Mouse (Mus musculus): ENCODE measurements around the gene Pde4a. TPM values are rescaled to one million over a fixed set of nuclear protein-coding genes. Genes with fewer than 3 reads are reported as not detected.

The Pde4a gene
- polyA plus RNA-seq, 1 experiment from 2014 or later = 18.9 TPM

DNA sequence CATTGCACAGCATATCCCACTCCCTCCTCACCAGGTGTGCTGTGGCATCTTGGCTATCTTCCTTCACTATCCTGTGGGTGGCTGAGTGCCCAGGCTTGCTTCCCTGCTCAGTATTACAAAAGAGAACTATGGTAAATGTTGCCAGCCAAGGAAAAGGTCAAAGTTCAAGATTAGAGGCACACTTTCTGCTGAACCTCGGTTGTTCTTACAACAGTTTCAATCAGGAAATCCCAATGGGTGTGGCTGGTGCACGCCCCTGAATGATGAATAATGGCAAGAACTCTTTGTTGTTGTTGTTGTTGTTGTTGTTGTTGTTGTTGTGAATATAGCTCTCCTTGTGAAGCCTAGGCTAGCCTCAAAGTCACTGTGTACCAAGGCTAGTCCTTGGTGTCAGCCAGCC, 96.3 kb downstream of the Pde4a start:
- no peak overlapping the region for H3K4me2 ChIP-seq
- no peaks in the 10 kb centered on the region for H3K9me3 ChIP-seq
- 67% methylated on average over 2 of the region's 2 CpGs for WGBS
- no peak overlapping the region for H3K9ac ChIP-seq
- no peak overlapping the region for H3K4me3 ChIP-seq
- H3K4me1 ChIP-seq (replicated peaks) = peaks cover 18% of the 10 kb centered on the region
- H3K27me3 ChIP-seq = peaks cover 3% of the 10 kb centered on the region
- no peak overlapping the region for H3K27ac ChIP-seq (replicated peaks)
- peaks cover 2% of the 10 kb centered on the region; the same call in 1 of the 2 replicates for H3K36me3 ChIP-seq
- ATAC-seq (ENCODE audit: low read depth) = no peak

Other genes with a start within 250 kb of the Pde4a start
- gene Dnmt1, start 205.8 kb upstream of the Pde4a start, polyA plus RNA-seq (2015; fragmentation: Nextera tagmentation; extraction: Ambion mirVana) = 54.2 and 63.7 TPM in 2 replicates
- 9.9 and 10.1 TPM in 2 replicates for gene S1pr2, start 188.9 kb upstream of the Pde4a start, polyA plus RNA-seq (2015; fragmentation: Nextera tagmentation; extraction: Ambion mirVana)
- 105 and 110 TPM in 2 replicates for gene Mrpl4, start 163.0 kb upstream of the Pde4a start, polyA plus RNA-seq (2015; fragmentation: Nextera tagmentation; extraction: Ambion mirVana)
- gene Icam1, start 149.7 kb upstream of the Pde4a start, polyA plus RNA-seq (2015; fragmentation: Nextera tagmentation; extraction: Ambion mirVana) = 3.9 and 4.8 TPM in 2 replicates
- gene Icam4, start 136.3 kb upstream of the Pde4a start, polyA plus RNA-seq (2015; fragmentation: Nextera tagmentation; extraction: Ambion mirVana) = 0.33 and 0.56 TPM in 2 replicates
- gene Icam5, start 133.6 kb upstream of the Pde4a start, polyA plus RNA-seq (2015; fragmentation: Nextera tagmentation; extraction: Ambion mirVana) = 0.45 and 0.68 TPM in 2 replicates
- 1.4 and 2.1 TPM in 2 replicates for gene Zglp1, start 98.6 kb upstream of the Pde4a start, polyA plus RNA-seq (2015; fragmentation: Nextera tagmentation; extraction: Ambion mirVana)
- 0.91 and 0.98 TPM in 2 replicates for gene Gm49373, start 92.6 kb upstream of the Pde4a start, polyA plus RNA-seq (2015; fragmentation: Nextera tagmentation; extraction: Ambion mirVana)
- gene Fdx1l, start 92.1 kb upstream of the Pde4a start, polyA plus RNA-seq (2015; fragmentation: Nextera tagmentation; extraction: Ambion mirVana) = 52.1 and 60.2 TPM in 2 replicates
- gene Gm38431, start 73.7 kb upstream of the Pde4a start, polyA plus RNA-seq (2015; fragmentation: Nextera tagmentation; extraction: Ambion mirVana) = 1.3 and 1.6 TPM in 2 replicates
- gene Raver1, start 73.7 kb upstream of the Pde4a start, polyA plus RNA-seq (2015; fragmentation: Nextera tagmentation; extraction: Ambion mirVana) = 37.3 and 38.3 TPM in 2 replicates
- 11.7 TPM in 2 replicates for gene Tyk2, start 34.5 kb upstream of the Pde4a start, polyA plus RNA-seq (2015; fragmentation: Nextera tagmentation; extraction: Ambion mirVana)
- 228 and 273 TPM in 2 replicates for gene Cdc37, start 15.7 kb upstream of the Pde4a start, polyA plus RNA-seq (2015; fragmentation: Nextera tagmentation; extraction: Ambion mirVana)
- 60.9 and 64.4 TPM in 2 replicates for gene Keap1, start 73.6 kb downstream of the Pde4a start, polyA plus RNA-seq (2015; fragmentation: Nextera tagmentation; extraction: Ambion mirVana)
- gene S1pr5, start 82.7 kb downstream of the Pde4a start, polyA plus RNA-seq (2015; fragmentation: Nextera tagmentation; extraction: Ambion mirVana) = 3.0 and 3.8 TPM in 2 replicates
- gene Atg4d, start 99.6 kb downstream of the Pde4a start, polyA plus RNA-seq (2015; fragmentation: Nextera tagmentation; extraction: Ambion mirVana) = 55.3 and 56.1 TPM in 2 replicates
- 11.1 and 15.1 TPM in 2 replicates for gene Kri1, start 122.3 kb downstream of the Pde4a start, polyA plus RNA-seq (2015; fragmentation: Nextera tagmentation; extraction: Ambion mirVana)
- 95.5 and 114 TPM in 2 replicates for gene Cdkn2d, start 125.7 kb downstream of the Pde4a start, polyA plus RNA-seq (2015; fragmentation: Nextera tagmentation; extraction: Ambion mirVana)
- 0.89 and 1.1 TPM in 2 replicates for gene Ap1m2, start 146.6 kb downstream of the Pde4a start, polyA plus RNA-seq (2015; fragmentation: Nextera tagmentation; extraction: Ambion mirVana)
- 70.1 and 73.1 TPM in 2 replicates for gene Slc44a2, start 155.0 kb downstream of the Pde4a start, polyA plus RNA-seq (2015; fragmentation: Nextera tagmentation; extraction: Ambion mirVana)
- 226 and 229 TPM in 2 replicates for gene Ilf3, start 202.2 kb downstream of the Pde4a start, polyA plus RNA-seq (2015; fragmentation: Nextera tagmentation; extraction: Ambion mirVana)
- 49.1 and 50.4 TPM in 2 replicates for gene Qtrt1, start 246.1 kb downstream of the Pde4a start, polyA plus RNA-seq (2015; fragmentation: Nextera tagmentation; extraction: Ambion mirVana)

Data from neural tube, embryonic 13.5 days (tissue).